Mouse (Mus musculus): ENCODE results near the gene Sema3a. TPM values are rescaled to one million over a fixed set of nuclear protein-coding genes. Genes with fewer than 3 reads are reported as not detected.

The Sema3a gene
- total RNA-seq, 2 experiments from 2014 or later = not detected

DNA sequence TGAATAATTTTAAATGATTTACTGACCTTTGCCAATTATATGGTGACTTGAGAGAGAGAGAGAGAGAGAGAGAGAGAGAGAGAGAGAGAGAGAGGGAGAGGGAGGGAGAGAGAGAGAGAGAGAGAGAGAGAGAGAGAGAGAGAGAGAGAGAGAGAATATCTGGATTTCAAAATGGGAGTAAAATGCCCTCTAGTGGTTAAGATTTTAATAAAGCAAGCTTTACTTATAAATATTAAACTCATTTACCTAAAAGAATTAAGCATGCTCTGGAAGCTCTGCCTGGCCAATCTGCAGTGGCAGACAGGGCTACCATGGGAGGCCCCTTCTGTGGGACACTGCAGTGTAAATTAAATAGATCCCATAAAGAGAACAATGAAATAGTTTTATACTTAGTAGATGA is 505.5 kb downstream of the Sema3a start:
- no peak for ATAC-seq (replicated peaks; ENCODE audit: low FRiP score, poor library complexity, severe bottlenecking)

GRCm38 (mm10) chr5:13636237-13636636 is 511.0 kb downstream of the Sema3a start:
- ATAC-seq (replicated peaks; ENCODE audit: low FRiP score, poor library complexity, severe bottlenecking) = no peak

Measured in erythroid progenitor cell, adult 5-6 weeks (primary cell).